27 mouse cellular contexts compared by ENCODE assay signal in the genomic region with DNA sequence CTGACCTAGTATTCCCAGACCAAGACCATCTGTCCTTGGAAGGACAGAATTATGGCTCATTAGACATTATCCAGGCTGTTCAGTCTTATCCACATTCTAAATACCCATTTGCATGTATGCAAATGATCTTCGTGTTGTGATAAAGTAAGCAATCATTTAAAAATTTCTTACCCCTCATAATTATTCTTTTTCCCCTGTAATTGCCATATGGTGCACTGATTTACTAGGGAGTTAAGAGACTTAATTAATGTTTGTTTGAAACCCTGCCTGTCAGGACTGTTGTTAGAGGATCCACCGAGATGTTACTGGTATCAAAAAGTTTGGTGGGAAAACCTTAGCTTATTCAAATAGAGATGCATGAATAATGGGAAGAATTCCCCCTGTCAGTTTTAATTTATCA.
"Had no signal": no experiment of that assay in that cellular context is flagged by ENCODE, and none has a peak within 500 bp of the region (broad histone marks: within the 10 kb centered on the region; RNA-seq: fewer than 3 reads in every experiment).

No protein-coding gene starts in this region.

- H3K4me2 ChIP-seq: heart, embryonic 11.5 days; heart, embryonic 13.5 days; heart, embryonic 15.5 days; hindbrain, embryonic 13.5 days; hindbrain, embryonic 15.5 days; kidney, embryonic 15.5 days; limb, embryonic 13.5 days; limb, embryonic 15.5 days; liver, embryonic 12.5 days had no signal

- H3K9ac ChIP-seq: heart, embryonic 13.5 days; heart, embryonic 15.5 days; hindbrain, embryonic 13.5 days; hindbrain, embryonic 15.5 days; kidney, embryonic 15.5 days; limb, embryonic 13.5 days; limb, embryonic 15.5 days; liver, embryonic 12.5 days; liver, embryonic 14.5 days had no signal

- DNase-seq: gastrocnemius, postnatal 14 days; gastrocnemius, postnatal 36 days; heart, adult 11 months; heart, adult 2 months; heart, postnatal 14 days; heart, postnatal 36 days; kidney, adult 11 months; kidney, adult 2 months; kidney, adult 9 months; kidney, postnatal 14 days; kidney, postnatal 36 days; layer of hippocampus, adult 9-11 months; layer of hippocampus, postnatal 36 days; left cerebral cortex, postnatal 4 days had no signal

- H3K27ac ChIP-seq: heart, adult 2 months; heart, embryonic 13.5 days; heart, embryonic 15.5 days; hindbrain, embryonic 13.5 days; hindbrain, embryonic 15.5 days; hindbrain, postnatal 0 days; kidney, embryonic 15.5 days; kidney, postnatal 0 days; limb, embryonic 13.5 days; limb, embryonic 15.5 days; liver, embryonic 12.5 days; liver, embryonic 14.5 days had no signal

- ATAC-seq: hindbrain, postnatal 0 days; intestine, embryonic 16.5 days; liver, embryonic 12.5 days had no signal

- H3K4me1 ChIP-seq: hindbrain, embryonic 13.5 days; hindbrain, embryonic 15.5 days; kidney, embryonic 15.5 days; limb, embryonic 13.5 days; limb, embryonic 15.5 days; liver, embryonic 12.5 days had no signal

- H3K4me3 ChIP-seq: heart, adult 2 months; heart, embryonic 13.5 days; heart, embryonic 15.5 days; hindbrain, embryonic 13.5 days; hindbrain, embryonic 15.5 days; kidney, embryonic 15.5 days; limb, embryonic 13.5 days; limb, embryonic 15.5 days; liver, embryonic 12.5 days had no signal

- H3K9me3 ChIP-seq: heart, embryonic 13.5 days; heart, embryonic 15.5 days; hindbrain, embryonic 13.5 days; hindbrain, embryonic 15.5 days; kidney, embryonic 15.5 days; limb, embryonic 13.5 days; limb, embryonic 15.5 days; liver, embryonic 12.5 days had no signal

- H3K36me3 ChIP-seq: heart, embryonic 13.5 days; heart, embryonic 15.5 days; hindbrain, embryonic 13.5 days; hindbrain, embryonic 15.5 days; kidney, embryonic 15.5 days; limb, embryonic 13.5 days; limb, embryonic 15.5 days; liver, embryonic 12.5 days had no signal

- H3K27me3 ChIP-seq: heart, embryonic 13.5 days; heart, embryonic 15.5 days; hindbrain, embryonic 13.5 days; hindbrain, embryonic 15.5 days; kidney, embryonic 15.5 days; limb, embryonic 13.5 days; limb, embryonic 15.5 days; liver, embryonic 12.5 days had no signal
